Mouse (Mus musculus): ENCODE measurements around the gene Rbm7. TPM values are rescaled to one million over a fixed set of nuclear protein-coding genes. Genes with fewer than 3 reads are reported as not detected.

Gene Rbm7
- polyA plus RNA-seq, 1 experiment from 2014 or later = 106 TPM

- Histone ChIP-seq H3K27me3 (no peaks in the 10 kb centered on the region), H3K4me3 (no peak overlapping the region), H3K4me2 (replicated peaks) (no peak overlapping the region), H3K27ac (replicated peaks) (no peak overlapping the region), H3K36me3 (no peaks in the 10 kb centered on the region), H3K9ac (replicated peaks) (no peak overlapping the region), H3K4me1 (no peaks in the 10 kb centered on the region), H3K9me3 (no peaks in the 10 kb centered on the region)
- WGBS = 88% methylated on average over 3 of the region's 3 CpGs
- no peak for ATAC-seq (ENCODE audit: low FRiP score, low read depth)
These were observed 39.1 kb downstream of the Rbm7 start for GRCm38 (mm10) chr9:48455961-48456360.

DNA sequence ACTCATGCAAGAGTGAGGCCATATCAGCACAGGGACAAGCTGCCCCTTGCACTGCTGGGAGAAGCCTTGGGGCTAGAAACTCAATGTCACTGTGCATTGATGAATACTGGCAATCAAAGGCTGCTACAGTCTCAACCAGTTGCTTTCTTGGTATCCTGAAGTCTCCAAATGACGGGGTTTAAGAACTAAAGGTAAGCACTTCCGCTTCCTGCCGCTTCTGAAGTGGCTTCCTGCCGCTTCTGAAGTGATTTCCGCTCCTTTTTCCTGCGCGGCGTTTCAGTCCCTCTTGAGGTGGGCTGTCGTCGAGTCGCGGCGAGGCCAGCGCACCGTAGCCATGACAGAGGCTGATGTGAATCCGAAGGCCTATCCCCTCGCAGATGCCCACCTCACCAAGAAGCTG is 45.0 kb downstream of the Rbm7 start:
- WGBS = 93% methylated on average over 17 of the region's 17 CpGs

GRCm38 (mm10) chr9:48447783-48448209 is 47.3 kb downstream of the Rbm7 start:
- Histone ChIP-seq H3K27me3 (no peaks in the 10 kb centered on the region), H3K36me3 (no peaks in the 10 kb centered on the region), H3K9ac (replicated peaks) (no peak overlapping the region), H3K4me3 (no peak overlapping the region), H3K27ac (replicated peaks) (no peak overlapping the region), H3K4me2 (replicated peaks) (no peak overlapping the region), H3K9me3 (no peaks in the 10 kb centered on the region), H3K4me1 (no peaks in the 10 kb centered on the region)
- no peak for ATAC-seq (ENCODE audit: low FRiP score, low read depth)
- WGBS = 41% methylated on average over 5 of the region's 5 CpGs

More for the DNA sequence above, 45.0 kb downstream of the Rbm7 start:
- Histone ChIP-seq H3K9ac (replicated peaks) (no peak overlapping the region), H3K4me1 (no peaks in the 10 kb centered on the region), H3K4me2 (replicated peaks) (no peak overlapping the region), H3K27me3 (no peaks in the 10 kb centered on the region), H3K9me3 (no peaks in the 10 kb centered on the region), H3K36me3 (no peaks in the 10 kb centered on the region), H3K27ac (replicated peaks) (no peak overlapping the region), H3K4me3 (no peak overlapping the region)
- no peak for ATAC-seq (ENCODE audit: low FRiP score, low read depth)

DNA sequence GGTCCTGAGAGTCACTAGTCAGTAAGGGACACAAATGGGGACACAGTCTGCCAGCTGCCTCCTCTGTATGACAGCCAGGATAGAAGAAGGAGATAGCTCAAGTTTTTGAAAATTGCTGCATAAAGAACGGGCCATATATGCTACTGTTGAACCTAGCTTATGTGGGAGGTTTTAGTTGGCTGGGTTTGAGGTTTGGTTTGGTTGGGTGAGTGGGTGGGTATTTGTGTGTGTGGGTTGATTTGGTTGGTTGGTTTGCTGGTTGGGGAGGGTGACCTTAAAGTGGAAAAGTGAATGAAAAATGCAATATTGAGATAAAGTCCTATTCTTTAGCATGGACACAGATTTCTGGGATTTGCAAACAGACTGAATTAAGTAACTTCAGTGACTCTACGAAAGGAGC is 50.3 kb downstream of the Rbm7 start:
- Histone ChIP-seq H3K4me3 (no peak overlapping the region), H3K4me2 (replicated peaks) (no peak overlapping the region), H3K9ac (replicated peaks) (no peak overlapping the region), H3K27me3 (no peaks in the 10 kb centered on the region), H3K36me3 (no peaks in the 10 kb centered on the region), H3K27ac (replicated peaks) (no peak overlapping the region), H3K9me3 (no peaks in the 10 kb centered on the region), H3K4me1 (no peaks in the 10 kb centered on the region)
- 82% methylated on average over 2 of the region's 2 CpGs for WGBS
- no peak for ATAC-seq (ENCODE audit: low FRiP score, low read depth)

DNA sequence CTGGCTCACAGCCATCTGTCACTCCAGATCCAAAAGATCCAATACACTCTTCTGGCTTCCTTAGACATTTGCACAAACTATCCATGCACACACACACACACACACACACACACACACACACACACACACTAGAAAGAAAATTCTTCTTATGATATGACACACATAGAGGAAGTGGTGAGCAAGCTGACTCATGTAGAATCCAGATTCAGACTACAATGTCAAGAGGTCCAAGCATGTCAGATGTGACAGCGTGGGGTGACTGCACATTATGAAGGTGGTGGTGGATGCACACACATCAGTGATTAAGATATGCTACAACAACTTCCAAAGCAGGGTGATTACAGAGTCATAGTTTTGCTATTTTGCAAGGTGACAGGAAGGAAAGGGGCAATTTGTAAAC is 51.2 kb downstream of the Rbm7 start:
- WGBS = 74% methylated on average over 1 of the region's 1 CpGs
- Histone ChIP-seq H3K27me3 (no peaks in the 10 kb centered on the region), H3K9ac (replicated peaks) (no peak overlapping the region), H3K9me3 (no peaks in the 10 kb centered on the region), H3K36me3 (no peaks in the 10 kb centered on the region), H3K27ac (replicated peaks) (no peak overlapping the region), H3K4me1 (no peaks in the 10 kb centered on the region), H3K4me2 (replicated peaks) (no peak overlapping the region), H3K4me3 (no peak overlapping the region)
- no peak for ATAC-seq (ENCODE audit: low FRiP score, low read depth)

Small RNA genes lying within 50 kb of the gene (microRNA-seq; reads per million reads assigned to microRNA genes)
- not detected for gene Gm23653

Other genes starting within 250 kb of the Rbm7 start
- gene Nxpe2, start 141.8 kb downstream of the Rbm7 start, polyA plus RNA-seq (2016; fragmentation: Nextera tagmentation; extraction: Ambion mirVana) = 0.54 and 0.96 TPM in 2 replicates
- 78.3 and 79.8 TPM in 2 replicates for gene Rexo2, start 14.7 kb downstream of the Rbm7 start, polyA plus RNA-seq (2016; fragmentation: Nextera tagmentation; extraction: Ambion mirVana)
- gene Gm5617, start 143 bp upstream of the Rbm7 start, polyA plus RNA-seq (2016; fragmentation: Nextera tagmentation; extraction: Ambion mirVana) = 40.6 and 41.7 TPM in 2 replicates
- 1.9 and 2.3 TPM in 2 replicates for gene Nnmt, start 109.9 kb upstream of the Rbm7 start, polyA plus RNA-seq (2016; fragmentation: Nextera tagmentation; extraction: Ambion mirVana)